Mouse (Mus musculus): ENCODE measurements around the gene Xxylt1. TPM values are rescaled to one million over a fixed set of nuclear protein-coding genes. Genes with fewer than 3 reads are reported as not detected.
A peak's percentile ranks its signal among the peaks of the same experiment; 100 is the strongest.

The Xxylt1 gene
- polyA plus RNA-seq, 1 experiment from 2014 or later: 1.6 TPM

- H3K9me3 ChIP-seq (ENCODE audit: low read length): no peaks in the 10 kb centered on the region
- ATAC-seq: no peak
- no peak overlapping the region for H3K27ac ChIP-seq (ENCODE audit: low read depth)
- WGBS (ENCODE audit: insufficient replicate concordance): 62% methylated on average over 2 of the region's 2 CpGs
- H3K4me1 ChIP-seq (ENCODE audit: insufficient read depth): peaks cover 6% of the 10 kb centered on the region
- no peaks in the 10 kb centered on the region for H3K27me3 ChIP-seq (ENCODE audit: insufficient read depth, low read length)
- DNase-seq: no peak
- no peak overlapping the region for H3K9ac ChIP-seq (replicated peaks)
- H3K4me2 ChIP-seq (ENCODE audit: low read depth, low read length): no peak overlapping the region
- no peak overlapping the region for H3K4me3 ChIP-seq (ENCODE audit: low read depth, low read length)
- TF ChIP-seq CTCF (IDR thresholded peaks at IDR 0.05; ENCODE audit: low read depth): no peak
- no peak for TF ChIP-seq EP300 (IDR thresholded peaks at IDR 0.05; ENCODE audit: low read depth)
- no peaks in the 10 kb centered on the region for H3K36me3 ChIP-seq (replicated peaks; ENCODE audit: insufficient read depth, low read length)
Observed at GRCm38 (mm10) chr16:31016669-31017068, 64.6 kb downstream of the Xxylt1 start.

DNA sequence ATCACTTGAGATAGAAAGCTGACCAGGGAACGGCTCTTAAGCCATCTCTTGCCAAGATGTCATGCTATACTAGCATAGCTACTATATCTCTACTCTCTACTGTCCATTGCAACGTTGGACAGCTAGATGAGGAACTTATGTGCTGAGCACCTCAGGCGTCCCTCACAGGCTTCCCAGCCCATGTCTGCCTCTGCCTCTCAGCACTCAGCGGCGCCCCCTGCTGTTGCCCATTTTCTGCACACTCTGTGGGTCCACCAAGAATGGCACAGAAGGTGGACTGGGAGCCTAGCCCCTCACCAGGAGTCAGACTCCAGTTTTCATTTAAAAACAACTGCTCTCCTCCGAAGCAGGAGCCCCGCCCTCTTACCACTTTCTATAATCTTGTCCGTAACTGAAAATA is 65.1 kb downstream of the Xxylt1 start:
- no peaks in the 10 kb centered on the region for H3K36me3 ChIP-seq (replicated peaks; ENCODE audit: insufficient read depth, low read length)
- no peaks in the 10 kb centered on the region for H3K9me3 ChIP-seq (ENCODE audit: low read length)
- H3K4me2 ChIP-seq (ENCODE audit: low read depth, low read length): no peak overlapping the region
- TF ChIP-seq EP300 (IDR thresholded peaks at IDR 0.05; ENCODE audit: low read depth) (no peak), CTCF (IDR thresholded peaks at IDR 0.05; ENCODE audit: low read depth) (peak; percentile 65)
- H3K9ac ChIP-seq (replicated peaks): no peak overlapping the region
- DNase-seq: peak; percentile 63
- no peak overlapping the region for H3K4me3 ChIP-seq (ENCODE audit: low read depth, low read length)
- H3K27ac ChIP-seq (ENCODE audit: low read depth): no peak overlapping the region
- no peaks in the 10 kb centered on the region for H3K27me3 ChIP-seq (ENCODE audit: insufficient read depth, low read length)
- WGBS (ENCODE audit: insufficient replicate concordance): 64% methylated on average over 8 of the region's 8 CpGs
- no peak for ATAC-seq
- peaks cover 1% of the 10 kb centered on the region for H3K4me1 ChIP-seq (ENCODE audit: insufficient read depth)

DNA sequence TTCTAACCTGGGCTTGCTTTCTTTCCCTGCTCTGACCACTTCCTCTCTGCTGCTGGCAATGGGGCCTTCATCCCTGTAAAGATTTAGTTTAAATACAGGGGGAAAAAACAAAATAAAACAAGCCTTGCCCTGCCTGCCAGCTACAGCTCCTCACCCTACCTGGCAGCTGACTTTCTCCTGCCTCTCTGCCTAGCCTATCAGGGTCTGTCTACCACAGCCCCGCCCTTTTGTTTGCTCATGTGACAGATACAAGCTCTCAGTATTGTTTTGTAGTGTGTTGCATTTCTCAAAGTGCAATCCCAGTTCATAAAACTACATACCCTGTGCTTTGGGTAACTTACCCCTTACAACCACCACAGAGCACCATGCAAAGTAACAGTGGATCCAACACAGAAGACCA is 66.0 kb downstream of the Xxylt1 start:
- no peak for DNase-seq
- no peak overlapping the region for H3K9ac ChIP-seq (replicated peaks)
- WGBS (ENCODE audit: insufficient replicate concordance): 68% methylated on average over 1 of the region's 1 CpGs
- no peak for TF ChIP-seq EP300 (IDR thresholded peaks at IDR 0.05; ENCODE audit: low read depth)
- TF ChIP-seq CTCF (IDR thresholded peaks at IDR 0.05; ENCODE audit: low read depth): no peak
- no peaks in the 10 kb centered on the region for H3K9me3 ChIP-seq (ENCODE audit: low read length)
- no peaks in the 10 kb centered on the region; the same call in 1 of the 2 replicates for H3K4me1 ChIP-seq (ENCODE audit: insufficient read depth)
- no peaks in the 10 kb centered on the region for H3K36me3 ChIP-seq (replicated peaks; ENCODE audit: insufficient read depth, low read length)
- H3K4me3 ChIP-seq (ENCODE audit: low read depth, low read length): no peak overlapping the region
- H3K4me2 ChIP-seq (ENCODE audit: low read depth, low read length): no peak overlapping the region
- no peaks in the 10 kb centered on the region for H3K27me3 ChIP-seq (ENCODE audit: insufficient read depth, low read length)
- no peak for ATAC-seq
- no peak overlapping the region for H3K27ac ChIP-seq (ENCODE audit: low read depth)

DNA sequence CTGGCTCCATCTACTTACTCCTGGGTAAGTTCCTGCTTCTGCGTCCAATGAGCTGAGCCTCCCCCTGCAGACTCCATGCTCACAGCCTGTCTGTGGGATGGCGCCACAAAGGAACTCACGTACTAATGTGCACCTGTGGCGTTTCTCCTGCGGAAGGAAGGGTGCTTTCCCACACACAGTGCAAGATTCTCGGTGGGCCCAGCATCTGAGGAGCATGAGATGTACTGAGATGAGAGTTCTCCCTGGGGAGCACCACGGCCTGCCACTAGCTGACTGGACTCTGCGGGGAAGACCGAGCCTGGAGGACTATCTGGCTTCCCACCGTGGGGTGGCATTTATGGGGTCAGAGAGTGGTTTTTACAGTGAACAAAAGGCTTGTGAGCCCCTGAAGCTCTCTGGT is 69.0 kb downstream of the Xxylt1 start:
- no peak for TF ChIP-seq CTCF (IDR thresholded peaks at IDR 0.05; ENCODE audit: low read depth)
- TF ChIP-seq EP300 (IDR thresholded peaks at IDR 0.05; ENCODE audit: low read depth): no peak
- Histone ChIP-seq H3K27me3 (ENCODE audit: insufficient read depth, low read length) (no peaks in the 10 kb centered on the region), H3K9ac (replicated peaks) (no peak overlapping the region), H3K4me3 (ENCODE audit: low read depth, low read length) (no peak overlapping the region), H3K4me2 (ENCODE audit: low read depth, low read length) (no peak overlapping the region), H3K36me3 (replicated peaks; ENCODE audit: insufficient read depth, low read length) (no peaks in the 10 kb centered on the region), H3K27ac (ENCODE audit: low read depth) (no peak overlapping the region), H3K9me3 (ENCODE audit: low read length) (no peaks in the 10 kb centered on the region), H3K4me1 (ENCODE audit: insufficient read depth) (no peaks in the 10 kb centered on the region; the same call in 1 of the 2 replicates)
- no peak for ATAC-seq
- WGBS (ENCODE audit: insufficient replicate concordance): 79% methylated on average over 10 of the region's 10 CpGs
- no peak for DNase-seq

- 62% methylated on average over 5 of the region's 5 CpGs for WGBS (ENCODE audit: insufficient replicate concordance)
- H3K9me3 ChIP-seq (ENCODE audit: low read length): no peaks in the 10 kb centered on the region
- no peaks in the 10 kb centered on the region for H3K27me3 ChIP-seq (ENCODE audit: insufficient read depth, low read length)
- H3K4me2 ChIP-seq (ENCODE audit: low read depth, low read length): no peak overlapping the region
- DNase-seq: no peak
- no peak for TF ChIP-seq EP300 (IDR thresholded peaks at IDR 0.05; ENCODE audit: low read depth)
- TF ChIP-seq CTCF (IDR thresholded peaks at IDR 0.05; ENCODE audit: low read depth): no peak
- no peaks in the 10 kb centered on the region; the same call in 1 of the 2 replicates for H3K4me1 ChIP-seq (ENCODE audit: insufficient read depth)
- no peak overlapping the region for H3K9ac ChIP-seq (replicated peaks)
- H3K27ac ChIP-seq (ENCODE audit: low read depth): no peak overlapping the region
- no peak for ATAC-seq
- H3K36me3 ChIP-seq (replicated peaks; ENCODE audit: insufficient read depth, low read length): no peaks in the 10 kb centered on the region
- no peak overlapping the region for H3K4me3 ChIP-seq (ENCODE audit: low read depth, low read length)
Observed at GRCm38 (mm10) chr16:31010443-31010842, 70.8 kb downstream of the Xxylt1 start.

DNA sequence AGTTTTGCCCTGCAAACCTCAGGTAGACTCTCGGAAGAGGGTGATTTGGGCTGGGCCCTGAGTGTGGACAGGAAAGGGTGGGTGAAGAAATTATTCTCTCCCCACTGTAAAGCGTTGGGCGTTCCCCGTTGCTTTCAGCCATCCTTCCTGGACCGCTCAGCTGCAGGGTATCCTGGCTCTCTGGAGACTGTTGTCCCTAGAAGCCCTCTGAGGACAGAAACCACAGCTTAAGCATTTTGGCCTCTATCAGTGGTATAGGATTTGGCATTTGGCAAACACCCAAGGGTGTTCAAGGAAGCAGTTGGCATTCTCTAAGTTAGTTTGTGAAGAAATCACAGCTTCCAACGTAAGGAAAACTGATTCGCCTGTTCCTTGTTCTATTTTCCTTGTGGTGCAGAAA is 72.9 kb downstream of the Xxylt1 start:
- H3K4me1 ChIP-seq (ENCODE audit: insufficient read depth): no peaks in the 10 kb centered on the region
- WGBS (ENCODE audit: insufficient replicate concordance): 81% methylated on average over 7 of the region's 7 CpGs

GRCm38 (mm10) chr16:31007582-31007981 is 73.7 kb downstream of the Xxylt1 start:
- Histone ChIP-seq H3K4me1 (ENCODE audit: insufficient read depth) (peaks cover 2% of the 10 kb centered on the region; the same call in 1 of the 2 replicates), H3K27ac (ENCODE audit: low read depth) (no peak overlapping the region), H3K4me2 (ENCODE audit: low read depth, low read length) (no peak overlapping the region), H3K9me3 (ENCODE audit: low read length) (no peaks in the 10 kb centered on the region), H3K9ac (replicated peaks) (no peak overlapping the region), H3K4me3 (ENCODE audit: low read depth, low read length) (no peak overlapping the region), H3K36me3 (replicated peaks; ENCODE audit: insufficient read depth, low read length) (no peaks in the 10 kb centered on the region), H3K27me3 (ENCODE audit: insufficient read depth, low read length) (no peaks in the 10 kb centered on the region)
- ATAC-seq (no peak), DNase-seq (no peak)
- 83% methylated on average over 12 of the region's 12 CpGs for WGBS (ENCODE audit: insufficient replicate concordance)
- no peak for TF ChIP-seq CTCF (IDR thresholded peaks at IDR 0.05; ENCODE audit: low read depth)
- TF ChIP-seq EP300 (IDR thresholded peaks at IDR 0.05; ENCODE audit: low read depth): no peak

More for the DNA sequence above, 72.9 kb downstream of the Xxylt1 start:
- Histone ChIP-seq H3K4me2 (ENCODE audit: low read depth, low read length) (no peak overlapping the region), H3K9me3 (ENCODE audit: low read length) (no peaks in the 10 kb centered on the region), H3K27me3 (ENCODE audit: insufficient read depth, low read length) (no peaks in the 10 kb centered on the region), H3K4me3 (ENCODE audit: low read depth, low read length) (no peak overlapping the region), H3K9ac (replicated peaks) (no peak overlapping the region), H3K27ac (ENCODE audit: low read depth) (no peak overlapping the region), H3K36me3 (replicated peaks; ENCODE audit: insufficient read depth, low read length) (no peaks in the 10 kb centered on the region)
- TF ChIP-seq EP300 (IDR thresholded peaks at IDR 0.05; ENCODE audit: low read depth) (no peak), CTCF (IDR thresholded peaks at IDR 0.05; ENCODE audit: low read depth) (no peak)
- ATAC-seq (no peak), DNase-seq (no peak)

Measured in liver, postnatal 0 days (tissue).